Mouse (Mus musculus): ENCODE data around the gene Triobp. TPM values are rescaled to one million over a fixed set of nuclear protein-coding genes. Genes with fewer than 3 reads are reported as not detected.
"Not testable (repeated sequence)": the region's sequence is repeated elsewhere in the genome, so short reads cannot be mapped to it uniquely, and the experiment has no call there.

Gene Triobp
- polyA plus RNA-seq, 1 experiment from 2014 or later = 16.3 TPM

DNA sequence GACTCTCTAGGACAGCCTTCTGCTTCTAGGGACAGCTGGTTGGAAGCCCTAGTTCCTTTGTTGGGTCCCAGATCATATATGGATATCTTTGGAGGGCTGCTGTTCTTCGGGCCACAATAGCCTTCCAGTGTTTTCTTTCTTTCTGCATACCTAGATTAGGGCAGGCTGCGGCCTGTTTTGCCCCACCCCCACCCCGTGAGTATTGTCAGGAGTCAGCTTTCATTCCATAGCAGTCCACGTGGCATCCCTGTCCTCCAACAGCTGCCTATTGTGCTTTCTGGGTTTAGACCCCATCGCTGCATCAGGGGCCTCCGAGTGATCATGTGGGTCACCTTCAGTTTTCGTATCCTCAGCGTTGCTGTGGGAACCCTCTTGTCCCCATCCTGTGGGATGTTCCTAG is 50.8 kb downstream of the Triobp start:
- DNase-seq (ENCODE audit: low spot score) = no peak

GRCm38 (mm10) chr15:78999586-78999985 is 52.1 kb downstream of the Triobp start:
- no peak for DNase-seq (ENCODE audit: low spot score)

DNA sequence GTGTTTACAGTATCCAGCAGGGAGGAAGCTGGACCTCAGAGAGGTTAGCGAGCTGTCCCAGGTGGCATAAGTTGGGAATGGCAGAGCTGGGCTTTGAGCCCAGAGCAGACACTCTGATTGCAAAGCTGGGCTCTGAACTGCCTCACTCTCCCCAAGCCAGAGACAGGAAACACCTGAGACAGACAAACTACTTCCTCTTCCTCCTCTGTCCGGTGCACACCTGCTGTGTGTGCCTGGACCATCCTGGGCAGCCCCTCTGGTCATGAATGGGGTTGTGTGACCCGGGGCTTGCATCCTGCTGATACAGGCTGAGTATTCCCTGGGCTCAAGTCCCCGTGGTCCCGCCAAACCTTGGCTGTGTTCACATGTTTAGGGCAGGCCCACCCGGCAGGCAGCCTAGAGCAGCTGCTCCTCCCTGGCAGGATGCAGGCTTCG is 52.9 kb downstream of the Triobp start:
- peak; percentile 4 for DNase-seq (ENCODE audit: low spot score)

- DNase-seq (ENCODE audit: low spot score) = no peak
Measured at GRCm38 (mm10) chr15:79001559-79001958, 54.0 kb downstream of the Triobp start.

GRCm38 (mm10) chr15:79002036-79002435 is 54.5 kb downstream of the Triobp start:
- DNase-seq (ENCODE audit: low spot score) = no peak

GRCm38 (mm10) chr15:79003079-79003478 is 55.6 kb downstream of the Triobp start:
- no peak for DNase-seq (ENCODE audit: low spot score)

DNA sequence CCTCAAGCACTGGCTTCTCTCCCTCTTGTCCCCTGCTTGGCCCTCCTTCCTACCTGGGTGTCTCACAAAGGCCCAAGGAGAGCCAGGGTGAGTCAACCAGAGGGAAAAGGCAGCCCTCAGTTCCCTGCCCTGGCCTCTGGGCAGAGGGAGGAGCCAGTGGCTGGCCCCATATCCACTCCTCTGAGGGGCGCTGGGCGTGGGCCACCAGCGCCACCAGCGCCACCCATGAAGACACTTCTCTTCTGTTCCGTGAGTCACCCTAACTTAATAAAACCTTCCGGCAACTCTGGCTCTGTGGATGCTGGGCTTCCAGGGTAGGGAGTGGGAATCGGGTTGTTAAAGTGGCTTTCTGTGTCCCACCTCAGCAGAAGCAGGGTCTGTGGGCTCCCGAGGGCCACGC is 58.1 kb downstream of the Triobp start:
- no peak for DNase-seq (ENCODE audit: low spot score)

- peak; percentile 21 for DNase-seq (ENCODE audit: low spot score)
Measured at GRCm38 (mm10) chr15:79006638-79007037, 59.1 kb downstream of the Triobp start.

DNA sequence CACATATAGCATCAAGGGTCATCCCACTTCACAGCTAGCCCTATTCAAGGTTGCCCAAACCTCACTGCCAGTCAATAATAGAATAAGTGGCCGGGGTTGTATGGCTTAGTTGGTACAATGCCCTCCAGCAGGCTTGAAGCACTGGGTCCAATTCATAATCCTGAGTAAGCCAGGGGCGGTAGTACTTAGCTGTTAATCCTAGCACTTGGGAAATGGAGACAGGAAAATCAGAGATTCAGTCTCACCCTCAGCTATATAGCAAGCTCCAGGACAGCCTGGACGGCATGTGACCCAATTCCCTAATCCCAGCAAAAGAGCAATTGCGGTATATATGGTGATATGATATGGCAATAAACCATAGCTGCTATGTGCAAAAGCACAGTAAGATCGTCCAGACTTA is 59.5 kb downstream of the Triobp start:
- no peak for DNase-seq (ENCODE audit: low spot score)

DNA sequence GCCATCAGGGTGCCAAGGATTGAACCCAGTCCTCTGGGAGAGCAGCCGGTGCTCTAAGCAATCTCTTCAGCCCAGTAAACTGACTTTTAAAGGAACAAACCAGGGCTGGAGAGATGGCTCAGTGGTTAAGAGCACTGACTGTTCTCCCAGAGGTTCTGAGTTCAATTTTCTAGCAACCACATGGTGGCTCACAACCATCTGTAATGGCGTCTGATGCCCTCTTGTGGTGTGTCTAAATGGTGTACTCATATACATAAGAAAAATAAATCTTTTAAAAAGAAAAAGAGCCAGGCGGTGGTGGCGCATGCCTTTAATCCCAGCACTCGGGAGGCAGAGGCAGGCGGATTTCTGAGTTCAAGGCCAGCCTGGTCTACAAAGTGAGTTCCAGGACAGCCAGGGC is 60.3 kb downstream of the Triobp start:
- DNase-seq (ENCODE audit: low spot score) = not testable (repeated sequence)

DNA sequence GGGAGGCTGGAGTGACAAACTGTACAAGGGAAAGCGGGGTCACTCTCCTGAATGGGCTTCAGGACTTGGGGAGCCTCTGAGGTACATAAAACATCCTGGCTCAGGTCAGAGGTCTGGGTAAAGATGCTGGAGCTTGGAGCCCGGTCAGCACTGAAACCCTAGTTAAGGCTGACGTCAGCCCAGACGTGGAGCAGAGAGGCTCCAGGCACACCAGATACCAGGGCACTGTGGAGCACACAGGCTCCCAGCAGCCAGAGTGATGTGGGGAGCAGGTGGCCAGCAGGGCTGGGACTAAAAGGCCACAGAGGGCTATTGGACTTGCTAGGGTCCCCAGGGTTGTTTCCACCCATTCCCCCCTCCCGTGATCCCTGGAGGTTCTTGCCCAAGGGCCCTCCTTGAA is 62.2 kb downstream of the Triobp start:
- DNase-seq (ENCODE audit: low spot score) = no peak

DNA sequence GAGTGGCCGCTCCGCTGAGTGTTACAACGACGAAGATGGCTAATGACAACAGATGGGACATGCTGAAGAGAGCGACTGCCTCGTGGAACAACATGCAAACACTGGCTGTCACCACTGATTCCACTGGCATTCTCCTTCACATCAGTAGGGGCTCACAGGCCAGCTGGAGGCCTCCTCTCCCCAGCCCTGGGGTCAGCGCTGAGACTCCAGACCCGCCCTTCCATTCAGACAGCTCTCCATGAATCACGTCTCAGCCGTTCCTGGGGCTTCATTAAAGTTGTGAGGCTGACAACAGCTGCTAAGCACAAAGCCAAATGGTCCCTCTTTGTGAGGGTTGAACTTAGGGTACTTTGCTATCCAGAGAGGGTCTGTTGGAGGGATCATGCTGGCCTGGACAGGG is 64.0 kb downstream of the Triobp start:
- DNase-seq (ENCODE audit: low spot score) = no peak

DNA sequence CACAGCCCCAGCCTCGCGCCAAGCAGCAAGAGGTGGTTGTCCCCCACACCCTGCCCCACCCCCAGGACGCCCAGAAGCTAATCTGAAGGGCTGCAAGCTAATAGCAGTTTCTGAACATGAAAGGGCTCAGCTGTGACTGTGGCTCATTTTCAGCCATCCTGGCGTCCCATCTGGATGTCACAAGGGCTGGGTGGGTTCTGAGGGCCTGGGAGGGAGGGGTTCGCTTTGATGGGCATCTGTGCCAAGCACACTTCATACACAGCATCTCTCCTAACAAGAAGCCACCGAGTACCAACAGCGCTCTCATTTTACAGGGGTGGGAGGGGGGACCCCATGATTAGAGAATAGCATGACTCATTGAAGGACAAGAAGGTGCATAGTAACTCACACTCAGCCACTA is 65.9 kb downstream of the Triobp start:
- DNase-seq (ENCODE audit: low spot score) = no peak

DNA sequence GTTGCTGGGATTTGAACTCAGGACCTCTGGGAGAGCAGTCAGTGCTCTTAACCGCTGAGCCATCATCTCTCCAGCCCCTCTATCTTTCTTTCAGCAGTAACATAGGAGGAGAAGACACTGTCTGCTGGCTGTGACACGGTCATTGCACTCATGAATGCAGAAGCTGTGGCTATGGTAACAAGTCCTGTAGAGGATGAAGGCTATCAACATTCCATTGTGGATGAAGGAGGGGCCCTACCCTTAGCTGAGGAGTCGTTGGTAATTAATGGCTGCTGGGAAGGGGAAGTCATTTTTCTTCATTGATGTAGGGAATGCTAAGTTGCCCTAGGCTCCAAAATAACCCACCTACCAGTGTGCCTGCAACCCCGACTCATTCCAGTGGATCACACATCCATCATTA is 70.7 kb downstream of the Triobp start:
- DNase-seq (ENCODE audit: low spot score) = no peak

DNA sequence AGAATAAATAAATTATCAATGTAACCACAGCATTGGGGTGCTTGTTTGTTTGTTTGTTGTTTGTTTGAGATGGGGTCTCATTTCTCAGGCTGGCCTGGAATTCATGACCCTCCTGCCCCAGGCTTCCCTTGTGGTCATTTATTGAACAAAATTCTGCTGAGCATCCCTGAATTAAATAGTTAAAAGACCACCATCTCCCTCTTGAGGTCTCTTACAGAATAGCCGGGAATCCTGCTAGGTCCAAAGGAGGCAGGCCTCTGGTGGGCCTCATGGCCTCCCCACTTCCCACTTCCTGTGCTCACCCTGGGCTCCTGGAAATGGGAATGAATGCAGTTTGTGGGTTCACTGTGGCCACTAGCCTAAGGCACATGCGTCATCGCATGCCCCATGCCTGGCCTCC is 71.4 kb downstream of the Triobp start:
- DNase-seq (ENCODE audit: low spot score) = no peak

GRCm38 (mm10) chr15:79022671-79023230 is 75.2 kb downstream of the Triobp start:
- DNase-seq (ENCODE audit: low spot score) = no peak

GRCm38 (mm10) chr15:79023366-79023765 is 75.8 kb downstream of the Triobp start:
- DNase-seq (ENCODE audit: low spot score) = no peak

GRCm38 (mm10) chr15:79025687-79026308 is 78.3 kb downstream of the Triobp start:
- DNase-seq (ENCODE audit: low spot score) = no peak

DNA sequence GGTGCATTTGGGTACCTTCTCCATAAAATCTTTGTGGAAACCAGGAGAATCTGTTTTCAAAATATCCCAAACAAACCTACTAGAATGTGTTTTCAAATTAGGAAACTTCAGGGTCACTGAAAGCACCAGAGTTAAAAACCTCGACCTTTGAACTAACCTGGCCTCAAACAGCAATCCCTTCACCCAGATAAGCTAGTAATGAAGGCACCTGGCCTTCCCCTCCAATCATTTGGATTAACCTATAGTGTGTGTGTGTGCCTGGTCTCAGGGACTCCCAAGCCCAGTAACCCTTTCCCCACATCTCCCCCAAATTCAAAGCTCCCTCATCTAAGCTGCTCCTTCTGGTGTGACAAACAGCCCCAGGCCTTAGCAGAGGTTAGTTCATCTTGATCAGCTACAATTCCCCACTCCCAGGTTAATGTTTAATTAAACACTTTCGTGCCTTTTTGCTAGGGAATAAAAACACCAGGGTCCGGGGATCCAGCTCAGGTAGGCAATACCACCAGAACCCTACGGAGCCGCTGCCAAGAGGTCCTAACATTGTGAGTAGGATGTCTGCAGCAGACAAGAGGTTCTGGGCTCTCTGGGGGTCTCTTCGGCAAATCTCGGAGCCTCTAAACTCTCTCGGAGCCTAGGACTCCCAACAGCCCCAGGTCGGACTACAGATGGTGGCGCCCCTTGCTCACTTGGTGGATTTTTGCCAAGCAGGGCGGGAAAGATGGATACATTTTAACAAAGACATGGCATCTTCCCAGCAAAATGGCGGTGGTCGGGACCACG is 79.2 kb downstream of the Triobp start:
- DNase-seq (ENCODE audit: low spot score) = no peak

- DNase-seq (ENCODE audit: low spot score) = no peak
Measured at GRCm38 (mm10) chr15:79027291-79028205, 80.0 kb downstream of the Triobp start.

DNA sequence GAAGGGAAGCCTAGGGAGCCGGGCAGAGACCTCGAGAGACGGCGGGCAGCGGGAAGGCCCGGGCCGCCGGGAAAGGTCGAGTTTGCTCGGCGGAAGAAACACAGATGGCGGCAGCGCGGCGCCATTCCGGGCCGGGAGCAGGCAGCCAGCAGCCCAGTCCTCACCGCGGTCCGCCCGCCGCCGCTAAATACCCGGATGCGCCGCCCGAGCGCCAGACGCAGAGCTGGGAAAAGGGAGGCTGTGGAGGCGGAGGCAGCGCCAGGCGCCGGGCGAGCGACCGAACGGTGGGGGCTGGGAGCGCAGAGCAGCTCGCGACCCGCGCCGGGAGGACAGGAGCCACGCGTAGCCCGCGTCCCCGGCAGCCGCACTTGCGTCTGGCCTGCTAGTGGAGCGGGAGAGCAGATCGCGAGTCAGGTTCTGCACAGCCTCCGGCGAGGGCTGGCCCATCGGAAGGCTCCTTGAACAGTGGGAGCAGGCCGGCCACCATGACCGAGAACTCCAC is 80.8 kb downstream of the Triobp start, which contains the start of gene H1f0:
TSS of gene H1f0 (plus strand) at position 214 of the 502 bp plus-strand sequence.
- DNase-seq (ENCODE audit: low spot score) = peak; percentile 87

Data from thymus, postnatal 0 days (tissue).